Mouse (Mus musculus) heart, embryonic 11.5 days (tissue): ENCODE measurements around the gene Rhobtb1. TPM values are rescaled to one million over a fixed set of nuclear protein-coding genes. Genes with fewer than 3 reads are reported as not detected.

ENCODE experiments used
- ATAC-seq: fragments of 200-750 bp; cut with Nextera tagmentation; replicated peaks from 2 replicates; pipeline ENCODE4 v1.8.0; 2017; ENCODE audit warnings: moderate library complexity; ENCODE audit not compliant: insufficient number of reproducible peaks, low FRiP score, low TSS enrichment
- H3K27ac ChIP-seq: fragments of 300-500 bp; sonication (generic); 2 replicates; pipeline ENCODE4 v1.5.1; 2014; ENCODE audit warnings: mild to moderate bottlenecking, low read depth, low read length
- H3K27me3 ChIP-seq: fragments of 300-500 bp; sonication (generic); 2 replicates; pipeline ENCODE4 v1.6.1; 2014; ENCODE audit warnings: mild to moderate bottlenecking, low read length, mixed read lengths; ENCODE audit not compliant: control insufficient read depth, insufficient read depth
- H3K36me3 ChIP-seq: fragments of 300-500 bp; sonication (generic); 2 replicates; pipeline ENCODE4 v1.6.1; 2014; ENCODE audit warnings: mild to moderate bottlenecking, low read length, moderate library complexity, mixed read lengths; ENCODE audit not compliant: control insufficient read depth, insufficient read depth
- H3K4me1 ChIP-seq: fragments of 300-500 bp; sonication (generic); 2 replicates; pipeline ENCODE4 v1.6.1; 2014; ENCODE audit warnings: low read length; ENCODE audit not compliant: control insufficient read depth, insufficient read depth
- H3K4me2 ChIP-seq: fragments of 300-500 bp; sonication (generic); 2 replicates; pipeline ENCODE4 v1.6.1; 2014; ENCODE audit warnings: mild to moderate bottlenecking, moderate library complexity
- H3K4me3 ChIP-seq: fragments of 300-500 bp; sonication (generic); 2 replicates; pipeline ENCODE4 v1.5.1; 2014; ENCODE audit warnings: low read depth, low read length
- H3K9ac ChIP-seq: fragments of 300-500 bp; sonication (generic); 2 replicates; pipeline ENCODE4 v1.6.1; 2014; ENCODE audit warnings: mild to moderate bottlenecking, low read depth, low read length, moderate library complexity
- H3K9me3 ChIP-seq: fragments of 300-500 bp; sonication (generic); replicated peaks from 2 replicates; pipeline ENCODE4 v1.6.1; 2016; ENCODE audit warnings: low read length; ENCODE audit not compliant: control insufficient read depth
- whole genome bisulfite sequencing: fragments of 180-500 bp; shearing (Covaris S2); extraction: QIAGEN DNeasy Blood & Tissue Kit; methylation state at CpG from one replicate; pipeline ENCODE4 v1.1.7; 2014; ENCODE audit not compliant: insufficient replicate concordance; 5-methylcytosine and 5-hydroxymethylcytosine counted together
- polyA plus RNA-seq: library from polyadenylated mRNA; unstranded; fragments of >200 nt; fragmentation: Nextera tagmentation; extraction: Ambion mirVana; gene quantifications from 2 replicates; pipeline ENCODE4 v1.2.1, GENCODE M21; 2014

Gene Rhobtb1
- polyA plus RNA-seq = 28.1 and 31.1 TPM in 2 replicates

- no peak within 1 kb of the TSS for H3K27ac ChIP-seq
- no peak within 1 kb of the TSS for H3K4me2 ChIP-seq
- H3K36me3 ChIP-seq = no peaks in the 10 kb centered on the region
- H3K27me3 ChIP-seq = no peaks in the 10 kb centered on the region
- no peak within 1 kb of the TSS for H3K4me3 ChIP-seq
- 67% methylated on average over 20 of the region's 20 CpGs for WGBS
- no peaks in the 10 kb centered on the region for H3K4me1 ChIP-seq
- no peak for ATAC-seq
- no peak within 1 kb of the TSS for H3K9ac ChIP-seq
- H3K9me3 ChIP-seq = no peaks in the 10 kb centered on the region
These were observed at the start of gene Rhobtb1 for GRCm38 (mm10) chr10:69151045-69151444. Gene Rhobtb1, plus strand, starts transcription at chr10:69151434.

GRCm38 (mm10) chr10:69101988-69102387 lies 49.2 kb upstream of the Rhobtb1 start:
- no peaks in the 10 kb centered on the region for H3K4me1 ChIP-seq
- whole genome bisulfite sequencing = 71% methylated on average over 4 of the region's 4 CpGs
- H3K4me3 ChIP-seq = no peak overlapping the region
- no peak overlapping the region for H3K9ac ChIP-seq
- H3K4me2 ChIP-seq = no peak overlapping the region
- no peaks in the 10 kb centered on the region for H3K27me3 ChIP-seq
- peaks cover 3% of the 10 kb centered on the region; the same call in 1 of the 2 replicates for H3K9me3 ChIP-seq
- no peaks in the 10 kb centered on the region for H3K36me3 ChIP-seq
- H3K27ac ChIP-seq = no peak overlapping the region
- ATAC-seq = no peak

GRCm38 (mm10) chr10:69104143-69104882 lies 46.9 kb upstream of the Rhobtb1 start:
- ATAC-seq = no peak

GRCm38 (mm10) chr10:69104883-69105225 lies 46.4 kb upstream of the Rhobtb1 start:
- Histone ChIP-seq H3K27ac (no peak overlapping the region), H3K9ac (no peak overlapping the region), H3K4me2 (no peak overlapping the region), H3K36me3 (no peaks in the 10 kb centered on the region), H3K9me3 (no peaks in the 10 kb centered on the region), H3K4me1 (no peaks in the 10 kb centered on the region), H3K4me3 (no peak overlapping the region), H3K27me3 (no peaks in the 10 kb centered on the region)
- no peak for ATAC-seq
- 64% methylated on average over 9 of the region's 9 CpGs for WGBS

More at GRCm38 (mm10) chr10:69104143-69104882, 46.9 kb upstream of the Rhobtb1 start:
- H3K27ac ChIP-seq = no peak overlapping the region
- H3K27me3 ChIP-seq = no peaks in the 10 kb centered on the region
- no peak overlapping the region for H3K4me2 ChIP-seq
- no peak overlapping the region for H3K4me3 ChIP-seq
- H3K9me3 ChIP-seq = no peaks in the 10 kb centered on the region
- no peaks in the 10 kb centered on the region for H3K36me3 ChIP-seq
- WGBS = 75% methylated on average over 12 of the region's 12 CpGs
- no peaks in the 10 kb centered on the region for H3K4me1 ChIP-seq
- H3K9ac ChIP-seq = no peak overlapping the region

- no peaks in the 10 kb centered on the region for H3K36me3 ChIP-seq
- H3K27me3 ChIP-seq = no peaks in the 10 kb centered on the region
- no peak overlapping the region for H3K27ac ChIP-seq
- ATAC-seq = no peak
- 74% methylated on average over 1 of the region's 1 CpGs for WGBS
- H3K4me2 ChIP-seq = no peak overlapping the region
- H3K9me3 ChIP-seq = peaks cover 3% of the 10 kb centered on the region; the same call in 1 of the 2 replicates
- no peak overlapping the region for H3K4me3 ChIP-seq
- H3K9ac ChIP-seq = no peak overlapping the region
- no peaks in the 10 kb centered on the region for H3K4me1 ChIP-seq
These were observed 44.4 kb upstream of the Rhobtb1 start for GRCm38 (mm10) chr10:69106796-69107195.

GRCm38 (mm10) chr10:69107253-69107652 lies 44.0 kb upstream of the Rhobtb1 start:
- Histone ChIP-seq H3K9ac (no peak overlapping the region), H3K27ac (no peak overlapping the region), H3K36me3 (no peaks in the 10 kb centered on the region), H3K27me3 (no peaks in the 10 kb centered on the region), H3K4me2 (no peak overlapping the region), H3K4me3 (no peak overlapping the region), H3K4me1 (no peaks in the 10 kb centered on the region), H3K9me3 (peaks cover 3% of the 10 kb centered on the region; the same call in 1 of the 2 replicates)
- 49% methylated on average over 8 of the region's 8 CpGs for WGBS
- ATAC-seq = no peak

GRCm38 (mm10) chr10:69114384-69114783 lies 36.9 kb upstream of the Rhobtb1 start:
- peaks cover 3% of the 10 kb centered on the region; the same call in 1 of the 2 replicates for H3K9me3 ChIP-seq

GRCm38 (mm10) chr10:69117996-69118395 lies 33.2 kb upstream of the Rhobtb1 start:
- Histone ChIP-seq H3K9me3 (no peaks in the 10 kb centered on the region), H3K4me1 (no peaks in the 10 kb centered on the region), H3K36me3 (no peaks in the 10 kb centered on the region), H3K27ac (no peak overlapping the region), H3K4me2 (no peak overlapping the region), H3K27me3 (no peaks in the 10 kb centered on the region), H3K9ac (no peak overlapping the region), H3K4me3 (no peak overlapping the region)
- ATAC-seq = no peak

More at GRCm38 (mm10) chr10:69114384-69114783, 36.9 kb upstream of the Rhobtb1 start:
- Histone ChIP-seq H3K4me3 (no peak overlapping the region), H3K36me3 (no peaks in the 10 kb centered on the region), H3K9ac (no peak overlapping the region), H3K27me3 (no peaks in the 10 kb centered on the region), H3K4me1 (no peaks in the 10 kb centered on the region), H3K27ac (no peak overlapping the region), H3K4me2 (no peak overlapping the region)
- ATAC-seq = no peak

GRCm38 (mm10) chr10:69118893-69119292 lies 32.3 kb upstream of the Rhobtb1 start:
- 79% methylated on average over 3 of the region's 3 CpGs for WGBS
- H3K36me3 ChIP-seq = no peaks in the 10 kb centered on the region
- H3K4me2 ChIP-seq = no peak overlapping the region
- H3K27me3 ChIP-seq = no peaks in the 10 kb centered on the region
- H3K4me3 ChIP-seq = no peak overlapping the region
- ATAC-seq = no peak
- H3K9ac ChIP-seq = no peak overlapping the region
- no peak overlapping the region for H3K27ac ChIP-seq
- no peaks in the 10 kb centered on the region for H3K4me1 ChIP-seq
- H3K9me3 ChIP-seq = no peaks in the 10 kb centered on the region
